Mouse (Mus musculus) ovary, postnatal 10 days (tissue): ENCODE measurements around the gene Trim41.

Experiments used
- DNase-seq: peaks from one replicate; pipeline ENCODE4 v3.0.0; 2022; ENCODE audit warnings: low spot score

Gene Trim41

GRCm38 (mm10) chr11:48789973-48790823, 27.0 kb downstream of the Trim41 start:
- peak; percentile 73 for DNase-seq

- DNase-seq: no peak
These were observed 27.9 kb downstream of the Trim41 start for GRCm38 (mm10) chr11:48789215-48789614.

GRCm38 (mm10) chr11:48788311-48789089, 28.7 kb downstream of the Trim41 start:
- no peak for DNase-seq

DNA sequence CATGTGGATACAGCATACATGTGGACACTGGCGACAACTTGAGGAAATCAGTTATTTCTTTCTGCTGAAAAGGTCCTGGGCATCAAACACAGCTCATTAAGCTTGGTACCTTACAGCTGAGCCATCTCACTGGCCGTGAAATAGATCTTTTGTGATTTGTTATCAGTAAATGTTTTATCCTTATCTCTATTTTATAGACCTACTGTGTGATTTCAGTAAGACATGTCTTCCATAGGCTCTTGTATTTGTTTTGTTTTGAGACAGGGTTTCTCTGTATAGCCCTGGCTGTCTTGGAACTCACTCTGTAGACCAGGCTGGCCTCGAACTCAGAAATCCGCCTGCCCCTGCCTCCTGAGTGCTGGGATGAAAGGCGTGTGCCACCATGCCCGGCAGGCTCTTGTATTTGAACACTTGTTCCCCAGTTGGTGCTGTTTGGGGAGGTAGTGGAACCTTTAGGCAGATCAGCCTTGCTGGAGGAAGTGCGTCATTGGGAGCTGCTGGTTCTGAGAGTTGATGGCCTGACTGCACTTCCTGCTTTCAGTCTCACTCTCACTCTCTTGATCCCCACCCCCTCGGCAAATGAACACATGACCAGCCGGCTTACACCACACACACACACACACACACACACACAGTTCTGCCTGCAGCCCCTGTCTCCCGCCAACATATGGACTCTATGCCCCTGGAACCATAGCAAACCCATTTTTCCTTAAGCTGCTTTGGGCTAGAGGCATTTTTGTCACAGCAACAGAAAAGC, 29.5 kb downstream of the Trim41 start:
- DNase-seq: no peak

DNA sequence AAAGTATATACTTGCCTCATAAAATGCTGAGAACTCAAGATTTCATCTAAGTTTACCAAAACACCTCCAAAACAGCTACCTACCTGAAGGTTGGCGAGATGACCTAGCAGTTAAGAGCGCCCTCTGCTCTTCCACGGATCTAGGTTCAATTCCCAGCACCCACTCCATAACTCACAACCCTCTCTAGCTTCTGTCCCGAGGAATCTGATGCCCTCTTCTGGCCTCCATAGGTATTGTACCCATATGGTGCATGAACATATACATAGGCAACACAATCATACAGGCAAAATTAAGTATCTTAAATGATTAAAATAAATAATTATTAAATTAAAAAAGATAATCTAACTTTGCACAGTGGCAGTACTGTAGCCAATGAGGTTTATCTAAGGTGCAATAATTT, 34.9 kb downstream of the Trim41 start:
- DNase-seq: no peak

- no peak for DNase-seq
These were observed 37.7 kb downstream of the Trim41 start for GRCm38 (mm10) chr11:48779450-48779849.

GRCm38 (mm10) chr11:48777303-48777702, 39.9 kb downstream of the Trim41 start:
- no peak for DNase-seq

DNA sequence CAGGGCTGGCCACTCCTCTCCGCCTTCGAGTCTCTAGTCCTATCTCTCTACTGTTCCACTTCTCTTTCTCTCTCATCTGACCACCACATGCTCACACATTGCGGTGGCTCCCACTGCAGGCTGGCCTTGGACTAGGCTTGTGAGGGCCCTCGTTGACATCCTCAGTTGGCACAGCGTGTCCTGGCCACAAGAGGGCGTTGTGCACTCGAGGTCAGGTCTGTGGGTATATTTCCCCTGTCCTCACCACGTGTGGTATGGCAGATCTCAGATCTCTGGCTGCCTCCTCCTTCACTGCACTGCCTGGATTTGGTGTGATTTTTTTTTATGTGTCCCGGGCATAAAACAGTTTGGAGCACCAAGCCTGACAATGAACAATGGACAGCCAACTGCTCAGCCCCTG, 40.5 kb downstream of the Trim41 start:
- DNase-seq: no peak

GRCm38 (mm10) chr11:48775483-48775882, 41.7 kb downstream of the Trim41 start:
- DNase-seq: no peak

GRCm38 (mm10) chr11:48774443-48775298, 42.5 kb downstream of the Trim41 start:
- no peak for DNase-seq

DNA sequence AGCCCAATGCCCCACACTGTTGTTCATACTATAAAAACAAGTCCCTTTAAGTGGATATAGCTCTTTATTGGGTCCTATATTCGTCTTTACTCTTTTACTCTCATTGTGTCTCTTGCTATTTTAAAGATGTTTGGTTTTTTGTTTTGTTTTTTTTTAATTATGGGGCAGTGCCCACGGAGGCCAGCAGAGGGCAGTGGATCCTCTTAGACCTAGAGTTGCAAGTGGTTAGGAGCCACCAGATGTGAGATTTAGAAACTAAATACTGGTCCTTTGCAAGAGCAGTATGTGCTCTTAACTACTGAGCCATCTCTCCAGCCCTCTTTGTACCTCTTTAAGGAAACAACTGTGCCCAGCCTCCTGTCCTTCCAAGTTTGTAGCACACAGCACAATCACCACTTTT, 45.5 kb downstream of the Trim41 start:
- no peak for DNase-seq

- DNase-seq: no peak
These were observed 49.8 kb downstream of the Trim41 start for GRCm38 (mm10) chr11:48767195-48767876.

DNA sequence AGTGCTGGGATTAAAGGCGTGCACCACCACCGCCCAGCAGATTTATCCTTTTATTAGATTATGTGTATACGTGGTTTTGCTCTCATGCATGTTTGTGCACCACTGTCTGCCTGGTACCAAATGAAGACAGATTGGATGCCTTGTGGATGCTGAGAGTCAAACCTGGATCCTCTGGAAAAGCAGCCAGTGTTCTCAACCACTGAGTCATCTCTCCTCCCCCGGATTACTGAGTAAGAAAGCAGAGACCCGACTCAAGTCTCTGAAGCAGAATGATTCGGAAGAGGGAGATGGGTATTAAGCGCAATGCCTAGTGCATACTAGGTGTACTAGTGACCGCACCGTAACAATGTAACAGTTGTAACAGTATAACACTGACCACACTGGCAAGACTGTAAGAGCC, 53.0 kb downstream of the Trim41 start:
- no peak for DNase-seq

DNA sequence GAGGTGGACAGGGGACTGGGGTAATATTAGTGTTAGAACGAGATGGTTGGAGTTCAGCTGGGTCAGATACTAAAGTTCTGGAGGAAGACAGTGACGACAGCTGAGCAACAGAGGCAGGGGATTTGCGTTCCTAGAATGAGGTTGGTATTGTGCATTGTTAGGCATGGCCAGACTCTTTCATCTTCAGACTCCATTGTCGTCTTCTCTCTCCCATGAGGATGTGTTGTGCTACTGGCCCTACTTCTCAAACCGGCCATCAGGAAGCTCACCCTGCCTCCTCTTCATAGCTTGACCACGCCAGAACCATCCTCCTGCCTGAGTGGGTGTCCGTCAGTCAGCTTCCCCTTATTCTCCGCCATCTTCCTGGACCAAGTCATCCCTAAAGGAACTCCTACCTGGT, 58.1 kb downstream of the Trim41 start:
- DNase-seq: no peak
